Mouse (Mus musculus) thymus, postnatal 0 days (tissue): Measurements from ENCODE around the gene H3f3b. TPM values are rescaled to one million over a fixed set of nuclear protein-coding genes. Genes with fewer than 3 reads are reported as not detected.

Source experiments
- DNase-seq: peaks from one replicate; pipeline ENCODE4 v3.0.0-alpha.2; 2015; ENCODE audit warnings: low spot score
- polyA plus RNA-seq: library from polyadenylated mRNA; unstranded; fragments of >200 nt; fragmentation: Nextera tagmentation; extraction: Ambion mirVana; gene quantifications from 2 replicates; pipeline ENCODE4 v1.2.1, GENCODE M21; 2015

Gene H3f3b
- polyA plus RNA-seq, 1 experiment from 2014 or later = 2,911 TPM

DNA sequence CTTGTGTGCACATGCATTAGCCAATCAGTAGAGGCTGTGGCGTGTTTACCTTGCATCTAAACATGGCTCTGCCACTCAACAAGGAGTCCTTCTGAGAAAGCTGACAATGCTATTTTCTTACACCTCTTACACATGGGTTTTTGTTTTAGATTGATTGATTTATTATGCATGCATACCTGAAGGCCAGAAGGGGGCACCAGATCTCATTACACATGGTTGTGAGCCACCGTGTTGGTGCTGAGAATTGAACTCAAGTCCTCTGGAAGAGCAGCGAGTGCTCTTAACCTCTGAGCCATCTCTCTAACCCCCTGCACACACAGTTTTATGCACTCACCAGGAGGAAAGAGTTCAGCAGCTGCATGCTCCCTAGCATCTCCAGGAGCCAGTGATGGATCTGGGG is 24.9 kb downstream of the H3f3b start:
- no peak for DNase-seq

- DNase-seq = no peak
Measured at GRCm38 (mm10) chr11:116001725-116002124, 26.0 kb downstream of the H3f3b start.

GRCm38 (mm10) chr11:116000607-116001006 is 27.2 kb downstream of the H3f3b start:
- no peak for DNase-seq

GRCm38 (mm10) chr11:115999538-116000143 is 28.1 kb downstream of the H3f3b start:
- peak; percentile 84 for DNase-seq

GRCm38 (mm10) chr11:115999027-115999426 is 28.7 kb downstream of the H3f3b start:
- no peak for DNase-seq

GRCm38 (mm10) chr11:115997662-115998061 is 30.1 kb downstream of the H3f3b start:
- no peak for DNase-seq

DNA sequence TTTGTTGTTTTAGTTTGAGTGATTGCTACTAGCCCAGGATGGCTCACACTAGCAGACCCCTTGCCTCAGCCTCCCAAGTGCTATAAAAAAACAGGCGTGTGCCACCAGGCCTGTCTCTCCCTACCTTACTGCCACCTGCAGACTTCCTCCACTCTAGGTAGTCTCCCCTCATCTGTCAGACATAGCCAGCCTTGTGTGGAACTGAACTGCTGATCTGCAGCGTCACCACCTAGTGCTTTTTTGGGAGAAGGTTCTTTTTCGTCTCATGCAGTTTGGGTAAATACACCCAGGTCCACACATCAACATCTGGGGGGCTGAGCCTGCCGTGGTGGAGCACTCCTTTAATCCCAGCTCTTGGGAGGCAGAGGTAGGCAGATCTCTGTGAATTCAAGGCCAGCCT is 30.7 kb downstream of the H3f3b start:
- no peak for DNase-seq

- no peak for DNase-seq
Measured at GRCm38 (mm10) chr11:115995256-115995655, 32.5 kb downstream of the H3f3b start.

DNA sequence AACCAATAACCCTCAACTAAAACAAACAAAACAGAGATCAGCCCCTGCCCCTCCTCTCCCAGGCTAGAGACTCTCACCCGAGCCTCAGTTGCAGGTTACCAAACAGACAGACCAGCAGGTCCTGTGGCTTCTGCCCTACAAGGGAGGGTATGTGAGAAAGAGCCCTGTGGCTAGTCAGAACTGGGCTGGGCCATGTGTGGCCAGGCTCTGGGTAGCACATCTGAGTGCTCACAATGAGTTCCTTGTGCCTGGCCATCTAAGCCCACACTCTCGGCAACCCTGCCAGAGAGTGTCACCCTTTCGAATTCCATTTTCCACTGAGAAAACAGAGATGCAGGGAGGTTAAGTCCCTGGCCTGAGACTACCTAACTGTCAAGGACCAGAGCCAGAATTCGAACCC is 35.7 kb downstream of the H3f3b start:
- no peak for DNase-seq

- DNase-seq = no peak
Measured at GRCm38 (mm10) chr11:115989686-115990085, 38.1 kb downstream of the H3f3b start.

- no peak for DNase-seq
Measured at GRCm38 (mm10) chr11:115983291-115983690, 44.5 kb downstream of the H3f3b start.

- DNase-seq = no peak
Measured at GRCm38 (mm10) chr11:115982472-115982871, 45.3 kb downstream of the H3f3b start.

DNA sequence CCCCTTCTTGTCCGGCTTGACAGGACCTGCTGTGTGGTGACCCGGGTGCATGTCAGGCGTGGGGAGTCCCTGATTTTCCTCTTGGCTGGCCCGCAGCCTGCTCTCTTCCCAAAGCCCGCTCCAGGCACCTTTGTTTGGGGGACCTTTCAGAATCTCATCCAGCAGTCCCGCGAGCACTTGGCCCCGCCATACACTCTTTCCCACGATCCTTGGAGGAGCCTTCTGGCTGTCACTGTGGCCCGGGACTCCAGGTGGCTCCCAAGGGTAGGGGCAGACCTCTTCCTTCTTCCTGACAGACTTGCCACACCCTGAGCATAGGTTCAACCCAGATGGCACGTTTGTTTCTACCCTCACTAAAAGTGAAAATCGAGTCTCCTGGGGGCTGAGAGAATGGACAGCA is 52.2 kb downstream of the H3f3b start:
- no peak for DNase-seq

- DNase-seq = no peak
Measured at GRCm38 (mm10) chr11:115975083-115975420, 52.7 kb downstream of the H3f3b start.

GRCm38 (mm10) chr11:115974309-115975082 is 53.3 kb downstream of the H3f3b start, which contains the start of gene Itgb4:
Itgb4 (plus strand) TSS chr11:115974709.
- DNase-seq = peak; percentile 80

Other genes with a start within 250 kb of the H3f3b start
- 3.5 and 3.7 TPM in 2 replicates for gene Caskin2, start 214.3 kb downstream of the H3f3b start, polyA plus RNA-seq
- gene Tsen54, start 213.2 kb downstream of the H3f3b start, polyA plus RNA-seq = 23.4 and 23.5 TPM in 2 replicates
- 15.6 and 15.7 TPM in 2 replicates for gene Llgl2, start 203.9 kb downstream of the H3f3b start, polyA plus RNA-seq
- gene Myo15b, start 169.6 kb downstream of the H3f3b start, polyA plus RNA-seq = 1.4 and 1.5 TPM in 2 replicates
- 35.4 and 39.8 TPM in 2 replicates for gene Smim5, start 128.0 kb downstream of the H3f3b start, polyA plus RNA-seq
- gene Smim6, start 115.9 kb downstream of the H3f3b start, polyA plus RNA-seq = 3.8 and 4.8 TPM in 2 replicates
- gene Sap30bp, start 94.7 kb downstream of the H3f3b start, polyA plus RNA-seq = 47.2 and 48.8 TPM in 2 replicates
- gene Recql5, start 94.5 kb downstream of the H3f3b start, polyA plus RNA-seq = 16.8 and 18.9 TPM in 2 replicates
- 7.8 TPM in 2 replicates for gene Itgb4, start 53.3 kb downstream of the H3f3b start, polyA plus RNA-seq
- 182 and 188 TPM in 2 replicates for gene Galk1, start 15.2 kb downstream of the H3f3b start, polyA plus RNA-seq
- gene Unk, start 2.4 kb upstream of the H3f3b start, polyA plus RNA-seq = 20.5 and 22.9 TPM in 2 replicates
- 32.4 and 34.7 TPM in 2 replicates for gene Unc13d, start 50.0 kb upstream of the H3f3b start, polyA plus RNA-seq
- 75.1 and 97.4 TPM in 2 replicates for gene Wbp2, start 59.0 kb upstream of the H3f3b start, polyA plus RNA-seq
- 10.8 and 10.9 TPM in 2 replicates for gene Trim47, start 99.2 kb upstream of the H3f3b start, polyA plus RNA-seq
- 2.6 and 3.1 TPM in 2 replicates for gene Trim65, start 103.2 kb upstream of the H3f3b start, polyA plus RNA-seq
- 65.0 and 68.8 TPM in 2 replicates for gene Mrpl38, start 110.9 kb upstream of the H3f3b start, polyA plus RNA-seq
- gene Fbf1, start 140.2 kb upstream of the H3f3b start, polyA plus RNA-seq = 12.0 and 13.1 TPM in 2 replicates
- 127 and 134 TPM in 2 replicates for gene Ten1, start 170.9 kb upstream of the H3f3b start, polyA plus RNA-seq
- gene Acox1, start 171.1 kb upstream of the H3f3b start, polyA plus RNA-seq = 20.0 and 20.7 TPM in 2 replicates
- gene Evpl, start 210.1 kb upstream of the H3f3b start, polyA plus RNA-seq = 1.5 and 2.0 TPM in 2 replicates
- gene Srp68, start 246.3 kb upstream of the H3f3b start, polyA plus RNA-seq = 86.4 and 89.0 TPM in 2 replicates